Mouse (Mus musculus): ENCODE results near the gene Cfap97d2.

The Cfap97d2 gene

GRCm38 (mm10) chr8:13747626-13748025, 41.9 kb downstream of the Cfap97d2 start:
- no peak for DNase-seq

DNA sequence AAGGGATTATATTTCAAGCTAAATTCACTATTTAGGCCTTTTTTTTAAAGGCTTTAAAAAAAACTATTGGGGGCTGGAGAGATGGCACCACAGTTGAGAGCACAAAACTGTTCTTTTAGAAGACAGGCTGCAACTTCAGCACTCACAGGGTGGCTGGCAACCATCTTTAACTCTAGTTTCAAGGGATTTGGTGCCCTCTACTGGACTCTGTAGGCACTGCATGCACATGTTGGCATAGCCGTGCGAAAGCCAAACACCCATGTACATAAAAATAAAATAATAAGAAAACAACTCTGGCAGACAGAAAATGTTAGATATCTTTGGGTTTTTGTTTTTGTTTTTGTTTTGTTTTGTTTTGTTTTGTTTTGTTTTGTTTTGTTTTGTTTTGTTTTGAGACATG, 48.0 kb downstream of the Cfap97d2 start:
- DNase-seq, result peak; percentile 90

DNA sequence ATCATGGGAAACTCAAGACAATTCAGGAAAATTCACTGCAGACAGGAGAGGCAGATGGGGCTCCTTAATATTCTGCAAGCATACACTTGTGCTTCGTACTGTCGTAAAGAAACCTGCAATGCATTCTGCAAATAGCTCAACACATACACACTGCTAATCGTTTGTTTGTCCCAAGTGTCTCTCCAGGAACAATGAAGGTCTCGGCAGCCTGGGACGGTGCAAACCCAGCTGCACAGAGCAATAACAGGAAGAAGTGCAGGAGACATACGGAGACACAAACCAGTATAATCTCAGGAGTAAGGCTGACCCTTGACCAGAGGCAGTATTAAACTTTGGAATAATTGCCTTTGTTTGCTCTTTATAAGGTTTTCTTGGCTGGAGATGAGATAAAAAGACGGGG, 50.8 kb downstream of the Cfap97d2 start:
- no peak for DNase-seq

DNA sequence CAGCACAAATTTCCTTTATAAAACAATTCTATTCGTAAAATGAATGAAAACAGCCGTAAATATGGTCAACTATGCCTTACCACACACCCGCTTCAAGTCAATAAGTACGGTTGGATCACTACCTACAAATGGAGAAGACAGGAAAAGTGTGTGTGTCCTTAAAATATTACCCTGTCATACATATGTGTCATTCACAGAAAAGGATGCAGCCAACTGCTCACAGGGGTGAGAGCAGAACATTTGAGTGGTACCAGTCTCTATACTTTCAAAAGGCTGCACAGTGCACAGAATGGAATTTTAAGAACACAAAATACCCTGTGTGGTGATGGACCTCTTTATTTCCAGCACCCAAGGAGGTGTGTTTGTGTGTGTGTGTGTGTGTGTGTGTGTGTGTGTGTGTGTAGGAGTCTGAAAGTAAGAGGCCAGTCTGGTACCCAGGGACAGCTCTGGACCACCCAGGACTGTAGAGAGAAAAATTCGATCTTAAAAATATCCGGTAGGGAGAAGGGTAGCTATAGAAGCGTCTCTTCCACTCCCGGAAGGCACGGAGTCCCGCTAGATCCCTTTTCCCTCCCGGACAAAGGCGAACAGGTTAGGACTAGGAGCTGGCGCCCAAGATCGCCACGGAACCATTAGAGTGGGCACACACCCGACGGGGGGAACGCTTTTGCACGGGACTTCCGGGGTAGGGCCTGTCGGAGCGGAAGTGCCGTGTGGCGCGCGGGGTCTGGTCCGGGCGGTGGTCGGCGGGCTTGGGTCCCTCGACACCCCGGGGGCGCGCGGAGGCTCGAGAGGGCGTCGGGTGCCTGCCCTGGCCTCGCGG, 51.5 kb downstream of the Cfap97d2 start, which contains the start of gene Cdc16:
Gene Cdc16, plus strand, starts transcription at position 695 of the 823 bp plus-strand sequence.
- DNase-seq, result peak; percentile 93

GRCm38 (mm10) chr8:13757805-13758727, 52.4 kb downstream of the Cfap97d2 start:
- peak; percentile 14 for DNase-seq

- no peak for DNase-seq
Observed at GRCm38 (mm10) chr8:13769206-13769605, 63.5 kb downstream of the Cfap97d2 start.

DNA sequence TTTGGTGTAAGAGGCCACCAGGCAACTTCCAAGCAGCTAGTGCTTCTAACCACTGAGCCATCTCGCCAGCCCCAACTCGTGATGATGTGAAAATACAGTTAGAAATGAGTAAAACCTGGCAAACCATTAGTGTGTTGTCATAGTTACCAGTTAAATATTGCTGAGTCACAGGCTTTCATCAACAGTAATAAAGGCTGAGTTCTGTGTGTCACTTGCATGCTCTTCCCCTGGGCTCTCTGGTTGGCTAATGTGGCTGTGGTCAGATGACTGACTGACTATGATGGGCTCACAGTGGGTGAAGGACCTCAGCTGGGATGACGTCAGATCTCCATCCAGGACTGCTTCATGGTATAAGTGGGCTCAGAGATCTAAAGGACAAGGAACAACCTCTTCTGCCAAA, 74.8 kb downstream of the Cfap97d2 start:
- no peak for DNase-seq

DNA sequence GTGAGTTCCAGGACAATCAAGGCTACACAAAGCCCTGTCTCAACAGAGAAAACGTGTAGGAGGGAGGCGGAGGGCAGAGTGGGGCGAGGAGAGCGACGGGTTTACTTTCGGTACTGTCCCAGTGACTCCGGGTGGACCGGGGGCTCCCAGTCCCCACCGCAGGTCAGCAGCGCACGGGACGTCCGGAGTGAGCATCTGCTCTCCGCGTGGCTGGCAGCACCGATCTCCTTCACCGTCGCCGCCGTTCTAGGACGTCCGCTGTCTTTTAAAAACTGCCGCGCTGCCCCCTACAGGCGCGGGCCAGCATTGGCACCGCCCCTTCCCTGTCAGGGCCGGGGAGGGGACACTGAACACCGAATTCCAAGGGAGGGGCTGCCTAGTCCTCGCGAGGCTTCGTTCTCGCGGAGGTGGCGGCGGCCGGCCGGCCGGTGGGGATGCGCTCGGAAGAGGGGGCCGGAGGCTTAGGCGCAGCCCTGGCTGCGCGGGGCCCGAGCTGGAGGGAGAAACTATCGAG, 79.6 kb downstream of the Cfap97d2 start, which contains the start of gene Upf3a:
Gene Upf3a, plus strand, starts transcription at position 366 of the 514 bp plus-strand sequence.
- peak; percentile 88 for DNase-seq

GRCm38 (mm10) chr8:13785764-13786299, 80.1 kb downstream of the Cfap97d2 start:
- peak; percentile 100 for DNase-seq

DNA sequence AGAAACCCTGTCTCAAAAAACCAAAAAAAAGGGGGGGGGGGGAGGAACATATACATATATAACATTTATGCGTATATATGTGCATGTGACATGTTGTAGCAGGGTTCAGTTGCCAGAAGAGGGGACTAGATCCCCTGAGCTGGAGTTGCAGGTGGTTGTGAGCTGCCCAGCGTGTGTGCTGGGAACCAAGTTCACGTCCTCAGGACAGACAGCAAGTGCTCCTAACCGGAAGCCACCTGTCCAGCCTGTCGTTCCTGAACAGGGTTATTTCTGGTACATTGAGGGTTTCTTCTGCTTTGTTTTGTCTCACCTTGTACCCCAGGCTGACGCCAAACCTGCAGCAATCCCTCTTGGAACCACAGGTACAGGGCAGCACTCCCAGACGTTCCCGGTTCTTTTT, 83.9 kb downstream of the Cfap97d2 start:
- DNase-seq, result no peak
